Mouse (Mus musculus): Measurements from ENCODE around the gene Gfy. TPM values are rescaled to one million over a fixed set of nuclear protein-coding genes. Genes with fewer than 3 reads are reported as not detected.
"Not testable (repeated sequence)": the region's sequence is repeated elsewhere in the genome, so short reads cannot be mapped to it uniquely, and the experiment has no call there.

Gfy gene
- polyA plus RNA-seq, 1 experiment from 2014 or later, result not detected

DNA sequence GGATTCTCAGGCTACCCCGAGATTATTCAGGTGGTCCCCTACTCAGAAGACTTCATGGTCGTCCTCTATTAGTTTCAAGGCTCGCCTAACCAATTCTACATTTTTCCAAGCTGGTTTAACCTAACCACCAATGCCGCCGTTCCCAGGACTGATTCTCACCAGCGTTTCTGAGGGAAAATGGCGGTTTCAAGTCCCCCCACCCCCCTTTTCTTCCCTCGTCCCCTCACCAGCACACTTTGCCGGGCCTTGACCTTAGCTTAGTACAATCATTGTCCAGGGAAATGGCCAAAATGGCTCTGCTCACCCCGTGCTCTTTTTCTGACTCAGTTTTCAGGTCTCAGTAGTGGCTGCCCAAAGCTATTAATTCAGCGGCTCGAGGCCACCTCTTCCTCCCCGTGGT, 4.0 kb downstream of the Gfy start:
- Histone ChIP-seq H3K9me3 (no peaks in the 10 kb centered on the region), H3K9ac (no peak overlapping the region), H3K4me2 (no peak overlapping the region), H3K36me3 (replicated peaks) (no peaks in the 10 kb centered on the region), H3K27me3 (replicated peaks) (peaks cover 71% of the 10 kb centered on the region), H3K4me3 (no peak overlapping the region), H3K4me1 (peaks cover 14% of the 10 kb centered on the region), H3K27ac (no peak overlapping the region)
- no peak for ATAC-seq (replicated peaks)
- WGBS, result 4% methylated on average over 13 of the region's 13 CpGs

DNA sequence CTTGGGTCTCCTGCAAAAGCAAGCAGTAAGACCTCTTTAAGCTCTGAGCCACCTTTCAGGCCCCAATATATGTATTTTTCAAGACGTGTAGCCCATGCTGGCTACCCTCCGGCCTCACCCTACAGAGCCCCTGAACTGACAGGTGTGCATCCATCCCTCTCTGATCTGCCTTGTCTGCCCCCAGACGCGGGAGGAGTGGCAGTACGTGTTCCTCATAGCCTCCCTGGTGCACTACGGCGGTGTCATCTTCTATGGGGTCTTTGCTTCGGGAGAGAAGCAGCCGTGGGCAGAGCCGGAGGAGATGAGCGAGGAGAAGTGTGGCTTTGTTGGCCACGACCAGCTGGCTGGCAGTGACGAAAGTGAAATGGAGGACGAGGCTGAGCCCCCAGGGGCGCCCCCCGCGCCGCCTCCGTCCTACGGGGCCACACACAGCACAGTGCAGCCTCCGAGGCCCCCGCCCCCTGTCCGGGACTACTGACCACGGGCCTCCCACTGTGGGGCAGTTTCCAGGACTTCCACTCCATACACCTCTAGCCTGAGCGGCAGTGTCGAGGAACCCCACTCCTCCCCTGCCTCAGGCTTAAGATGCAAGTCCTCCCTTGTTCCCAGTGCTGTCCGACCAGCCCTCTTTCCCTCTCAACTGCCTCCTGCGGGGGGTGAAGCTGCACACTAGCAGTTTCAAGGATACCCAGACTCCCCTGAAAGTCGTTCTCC, 4.6 kb downstream of the Gfy start:
- Histone ChIP-seq H3K27ac (no peak overlapping the region), H3K4me1 (peaks cover 14% of the 10 kb centered on the region), H3K4me2 (no peak overlapping the region), H3K9me3 (no peaks in the 10 kb centered on the region), H3K27me3 (replicated peaks) (peaks cover 71% of the 10 kb centered on the region), H3K9ac (no peak overlapping the region), H3K4me3 (no peak overlapping the region), H3K36me3 (replicated peaks) (no peaks in the 10 kb centered on the region)
- no peak for ATAC-seq (replicated peaks)
- WGBS, result 2% methylated on average over 29 of the region's 29 CpGs

DNA sequence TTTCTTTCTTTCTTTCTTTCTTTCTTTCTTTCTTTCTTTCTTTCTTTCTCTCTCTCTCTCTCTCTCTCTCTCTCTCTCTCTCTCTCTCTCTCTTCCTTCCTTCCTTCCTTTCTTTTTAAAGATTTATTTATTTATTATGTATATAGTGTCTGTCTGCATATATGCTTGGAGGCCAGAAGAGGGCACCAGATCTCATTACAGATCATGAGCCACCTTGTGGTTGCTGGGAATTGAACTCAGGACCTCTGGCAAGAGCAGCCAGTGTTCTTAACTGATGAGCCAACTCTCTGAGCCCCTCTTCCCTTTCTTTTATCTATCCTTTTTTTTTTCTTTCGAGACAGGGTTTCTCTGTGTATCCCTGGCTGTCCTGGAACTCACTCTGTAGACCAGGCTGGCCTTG, 5.6 kb downstream of the Gfy start:
- WGBS, result 50% methylated on average over 1 of the region's 1 CpGs
- Histone ChIP-seq H3K4me1 (peaks cover 16% of the 10 kb centered on the region), H3K27me3 (replicated peaks) (peaks cover 71% of the 10 kb centered on the region)
- not testable (repeated sequence) for H3K9ac ChIP-seq; H3K27ac ChIP-seq; H3K4me3 ChIP-seq; H3K4me2 ChIP-seq; ATAC-seq (replicated peaks); H3K9me3 ChIP-seq; H3K36me3 ChIP-seq (replicated peaks)

DNA sequence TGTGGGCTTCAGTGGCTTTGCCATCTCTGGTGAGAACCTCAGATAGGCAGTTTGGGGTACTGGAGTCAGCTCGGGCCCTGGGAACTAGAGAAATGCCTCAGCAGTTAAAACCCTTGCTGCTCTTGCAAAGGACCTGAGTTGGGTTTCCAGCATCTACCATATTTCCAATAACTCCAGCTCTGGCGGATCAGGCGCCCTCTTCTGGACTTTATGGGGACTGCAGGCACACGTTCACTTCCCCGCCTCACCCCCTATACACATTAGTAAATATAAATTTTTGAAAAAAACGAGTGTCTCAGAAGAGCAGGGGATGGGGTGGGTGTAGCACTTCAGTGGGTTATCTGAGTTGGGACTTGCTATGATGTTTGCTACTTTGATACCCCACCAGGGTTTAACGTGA, 6.4 kb downstream of the Gfy start:
- Histone ChIP-seq H3K27ac (no peak overlapping the region), H3K4me2 (no peak overlapping the region), H3K9ac (no peak overlapping the region), H3K27me3 (replicated peaks) (peaks cover 71% of the 10 kb centered on the region), H3K4me3 (no peak overlapping the region), H3K36me3 (replicated peaks) (no peaks in the 10 kb centered on the region), H3K9me3 (no peaks in the 10 kb centered on the region), H3K4me1 (peaks cover 24% of the 10 kb centered on the region)
- 57% methylated on average over 7 of the region's 7 CpGs for WGBS
- ATAC-seq (replicated peaks), result no peak

DNA sequence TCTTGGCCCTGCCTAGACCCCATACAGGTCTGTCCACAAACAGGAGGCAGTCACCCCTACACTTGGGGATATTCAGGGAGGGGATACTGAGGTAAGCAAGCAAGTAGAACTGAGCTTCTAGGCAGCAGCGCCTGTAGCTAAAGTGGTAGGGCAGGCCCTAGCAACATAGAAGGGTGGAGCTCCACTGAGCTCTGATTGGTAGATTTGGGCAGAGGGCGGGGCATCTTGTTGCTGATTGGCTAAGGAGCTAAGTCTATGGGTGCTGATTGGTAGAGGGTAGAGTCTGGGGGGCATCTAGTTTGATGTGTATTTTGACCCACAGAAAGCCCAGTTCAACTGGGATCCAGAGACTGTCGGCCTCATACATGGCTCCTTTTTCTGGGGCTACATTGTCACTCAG, 9.9 kb downstream of the Gfy start:
- H3K9me3 ChIP-seq, result no peaks in the 10 kb centered on the region
- no peaks in the 10 kb centered on the region for H3K36me3 ChIP-seq (replicated peaks)
- no peak overlapping the region for H3K9ac ChIP-seq
- H3K4me2 ChIP-seq, result no peak overlapping the region
- 93% methylated on average over 3 of the region's 3 CpGs for WGBS
- H3K27me3 ChIP-seq (replicated peaks), result peaks cover 70% of the 10 kb centered on the region
- H3K27ac ChIP-seq, result no peak overlapping the region
- H3K4me1 ChIP-seq, result peaks cover 15% of the 10 kb centered on the region
- no peak for ATAC-seq (replicated peaks)
- H3K4me3 ChIP-seq, result no peak overlapping the region

DNA sequence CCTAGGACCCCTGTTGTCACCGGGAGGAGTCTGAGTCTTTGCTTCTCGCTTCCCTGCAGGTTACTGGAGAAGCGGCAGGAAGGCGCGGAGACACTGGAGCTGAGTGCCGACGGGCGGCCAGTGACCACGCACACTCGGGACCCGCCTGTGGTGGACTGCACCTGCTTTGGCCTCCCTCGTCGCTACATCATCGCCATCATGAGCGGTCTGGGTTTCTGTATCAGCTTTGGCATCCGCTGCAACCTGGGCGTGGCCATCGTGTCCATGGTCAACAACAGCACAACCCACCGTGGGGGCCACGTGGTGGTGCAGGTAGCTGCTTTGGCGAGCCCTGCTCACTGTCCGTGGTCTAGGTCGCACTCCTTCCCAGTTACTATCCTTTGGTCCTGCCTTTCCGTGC, 10.7 kb downstream of the Gfy start:
- Histone ChIP-seq H3K4me3 (peak overlapping the region; percentile 8; the same call in 1 of the 2 replicates), H3K4me1 (peaks cover 21% of the 10 kb centered on the region), H3K9me3 (no peaks in the 10 kb centered on the region), H3K27me3 (replicated peaks) (peaks cover 70% of the 10 kb centered on the region), H3K4me2 (peak overlapping the region; percentile 37), H3K9ac (no peak overlapping the region), H3K36me3 (replicated peaks) (no peaks in the 10 kb centered on the region), H3K27ac (no peak overlapping the region)
- 4% methylated on average over 24 of the region's 24 CpGs for WGBS
- no peak for ATAC-seq (replicated peaks)

DNA sequence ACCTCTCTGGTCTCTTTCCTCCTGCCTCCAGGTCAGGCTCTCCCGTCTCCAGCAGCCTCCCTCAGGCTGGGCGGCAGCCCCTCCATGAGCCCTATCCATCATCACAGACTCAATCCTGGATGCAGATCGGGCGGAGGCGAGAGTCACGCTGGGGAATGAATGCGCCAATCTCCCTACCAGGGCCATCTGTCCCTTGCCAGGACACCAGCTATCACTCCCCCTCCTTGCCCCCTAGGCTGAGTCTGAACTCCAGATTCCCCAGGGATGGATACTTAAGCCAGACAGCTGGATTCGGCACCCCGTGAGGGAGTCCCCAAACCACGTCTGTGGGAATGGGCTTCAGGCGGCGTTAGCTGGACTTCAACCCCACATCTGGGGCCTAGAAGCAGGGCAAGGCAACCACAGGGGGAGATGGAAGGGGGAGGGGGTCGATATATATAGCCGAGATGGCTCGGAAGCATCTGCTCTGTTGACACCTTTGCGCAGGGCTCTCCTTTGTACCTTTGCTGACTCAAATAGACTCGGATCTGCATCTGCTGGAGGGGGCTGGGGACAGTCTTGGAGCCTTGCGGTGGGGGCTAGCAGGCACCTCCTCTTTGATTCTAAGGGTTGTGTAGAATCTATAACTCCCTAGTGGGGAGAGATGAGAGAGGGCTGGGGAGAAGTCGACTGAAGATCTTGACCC, 11.5 kb downstream of the Gfy start:
- no peak for ATAC-seq (replicated peaks)
- peaks cover 78% of the 10 kb centered on the region for H3K27me3 ChIP-seq (replicated peaks)
- 2% methylated on average over 19 of the region's 19 CpGs for WGBS
- H3K9ac ChIP-seq, result no peak overlapping the region
- no peak overlapping the region for H3K27ac ChIP-seq
- H3K4me2 ChIP-seq, result peak overlapping the region; percentile 26
- peaks cover 23% of the 10 kb centered on the region for H3K4me1 ChIP-seq
- no peaks in the 10 kb centered on the region for H3K9me3 ChIP-seq
- no peaks in the 10 kb centered on the region for H3K36me3 ChIP-seq (replicated peaks)
- peak overlapping the region; percentile 2; the same call in 1 of the 2 replicates for H3K4me3 ChIP-seq

DNA sequence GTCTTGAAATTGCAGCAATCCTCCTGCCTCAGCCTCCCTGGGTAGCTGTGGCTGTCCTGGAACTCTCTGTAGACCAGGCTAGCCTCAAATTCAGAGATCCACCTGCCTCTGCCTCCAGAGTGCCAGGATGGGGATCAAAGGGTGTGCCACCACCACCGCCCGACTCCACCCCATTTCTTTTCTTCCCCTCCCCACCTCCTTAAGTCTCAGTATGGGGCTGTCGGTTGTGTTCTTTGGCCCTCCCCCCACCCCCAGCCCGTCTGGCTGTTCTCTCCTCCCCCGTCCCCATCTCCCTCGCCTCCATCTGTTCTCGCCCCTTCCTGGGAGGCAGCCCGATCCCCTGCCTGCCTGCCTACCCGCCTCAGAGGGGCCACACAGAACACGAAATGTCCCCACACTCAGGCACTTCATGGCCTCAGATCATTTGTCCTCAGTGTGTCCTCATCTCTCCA, 12.4 kb downstream of the Gfy start:
- Histone ChIP-seq H3K27ac (no peak overlapping the region), H3K4me1 (peaks cover 30% of the 10 kb centered on the region), H3K4me2 (no peak overlapping the region), H3K9ac (no peak overlapping the region), H3K36me3 (replicated peaks) (no peaks in the 10 kb centered on the region), H3K4me3 (no peak overlapping the region), H3K9me3 (no peaks in the 10 kb centered on the region), H3K27me3 (replicated peaks) (peaks cover 78% of the 10 kb centered on the region)
- ATAC-seq (replicated peaks), result no peak
- WGBS, result 17% methylated on average over 10 of the region's 10 CpGs

DNA sequence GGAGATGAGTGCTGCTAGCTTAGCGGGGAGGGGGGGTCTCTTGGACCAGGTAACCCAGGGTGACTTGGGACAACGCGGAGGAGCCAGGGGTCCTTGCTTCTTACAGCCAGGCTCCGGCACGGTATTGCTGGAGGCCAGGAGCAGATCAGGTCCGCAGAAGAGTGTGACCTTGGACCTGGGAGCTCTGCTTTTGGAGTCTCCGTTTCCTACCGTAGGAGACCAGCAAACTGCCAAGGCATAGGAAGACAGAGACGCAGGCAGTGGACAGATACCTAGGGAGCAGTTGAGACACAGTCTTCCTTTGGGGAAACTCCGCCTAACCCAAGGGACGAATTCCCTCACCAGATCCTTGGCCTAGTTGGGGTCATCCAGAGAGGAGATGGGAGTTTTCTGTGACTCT, 13.7 kb downstream of the Gfy start:
- Histone ChIP-seq H3K27me3 (replicated peaks) (peaks cover 74% of the 10 kb centered on the region), H3K4me1 (peaks cover 31% of the 10 kb centered on the region), H3K4me2 (no peak overlapping the region), H3K4me3 (no peak overlapping the region), H3K9me3 (no peaks in the 10 kb centered on the region), H3K36me3 (replicated peaks) (no peaks in the 10 kb centered on the region; the same call in 1 of the 2 replicates), H3K27ac (no peak overlapping the region), H3K9ac (no peak overlapping the region)
- WGBS, result 40% methylated on average over 11 of the region's 11 CpGs
- no peak for ATAC-seq (replicated peaks)

DNA sequence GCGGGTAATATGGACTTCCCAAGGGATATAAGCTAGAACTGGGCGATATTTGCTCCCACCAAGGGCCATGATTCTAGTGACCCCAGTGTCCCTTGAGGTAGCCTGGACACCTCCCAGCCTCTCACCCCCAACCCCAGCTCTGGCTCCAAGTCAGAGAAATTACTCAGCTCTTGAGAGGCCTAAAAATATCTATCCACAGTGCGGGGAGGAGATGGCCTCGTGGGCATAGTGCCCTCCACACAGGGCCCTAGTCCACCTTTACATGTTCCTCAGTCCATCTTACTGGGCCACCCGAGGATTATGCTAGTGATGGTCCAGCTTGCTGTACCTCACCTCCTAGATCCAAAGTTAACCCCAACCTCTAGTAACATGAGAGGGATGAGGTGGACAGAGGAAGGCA, 14.5 kb downstream of the Gfy start:
- Histone ChIP-seq H3K4me1 (peaks cover 31% of the 10 kb centered on the region), H3K36me3 (replicated peaks) (no peaks in the 10 kb centered on the region; the same call in 1 of the 2 replicates), H3K27me3 (replicated peaks) (peaks cover 68% of the 10 kb centered on the region), H3K4me3 (no peak overlapping the region), H3K9me3 (no peaks in the 10 kb centered on the region), H3K27ac (no peak overlapping the region), H3K4me2 (no peak overlapping the region), H3K9ac (no peak overlapping the region)
- no peak for ATAC-seq (replicated peaks)
- WGBS, result 65% methylated on average over 5 of the region's 5 CpGs

DNA sequence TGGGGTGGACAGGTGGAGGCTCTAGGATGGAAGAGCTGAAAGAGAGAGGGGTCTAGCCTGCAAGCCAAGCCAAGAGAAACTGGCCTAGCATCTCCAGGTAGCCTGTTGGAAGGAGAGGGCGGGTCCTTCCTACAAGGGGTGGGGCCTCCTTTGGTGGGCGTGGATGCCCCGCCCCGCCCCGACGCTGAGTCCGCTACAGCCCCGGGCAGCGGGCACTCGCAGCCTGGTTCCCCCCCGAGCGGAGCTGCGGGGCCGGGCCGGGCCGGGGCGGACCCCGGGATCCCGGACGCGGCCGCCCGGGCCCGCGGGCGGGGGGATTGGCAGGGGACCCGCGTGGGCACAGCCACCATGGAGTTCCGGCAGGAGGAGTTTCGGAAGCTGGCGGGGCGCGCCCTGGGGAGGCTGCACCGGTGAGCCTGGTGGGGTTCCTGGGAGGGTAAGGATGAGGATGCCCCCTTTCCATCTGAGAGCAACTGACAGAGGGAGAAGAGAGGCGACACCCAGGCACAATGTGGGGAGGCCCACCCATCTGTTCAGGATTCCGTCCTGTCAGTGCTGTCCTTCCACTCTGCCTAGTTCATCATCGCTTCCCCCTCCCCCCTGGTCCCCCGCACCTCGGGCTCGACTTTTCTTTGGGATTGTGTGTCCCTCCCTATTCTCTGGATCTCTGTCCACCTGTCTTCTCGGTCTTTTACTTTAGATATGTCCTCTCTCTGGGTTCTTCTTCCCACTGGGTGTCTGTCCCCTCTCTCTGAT, 15.5 kb downstream of the Gfy start, which contains the start of gene Slc17a7:
Slc17a7 (plus strand) TSS at position 215 of the 756 bp plus-strand sequence.
- under 1% methylated on average over 37 of the region's 41 CpGs for WGBS
- H3K27ac ChIP-seq, result no peak within 1 kb of the TSS
- H3K4me3 ChIP-seq, result peak within 1 kb of the TSS; percentile 33
- H3K9ac ChIP-seq, result peak within 1 kb of the TSS; percentile 31
- no peaks in the 10 kb centered on the region for H3K9me3 ChIP-seq
- H3K36me3 ChIP-seq (replicated peaks), result peaks cover 7% of the 10 kb centered on the region; the same call in 1 of the 2 replicates
- H3K4me2 ChIP-seq, result peak within 1 kb of the TSS; percentile 54
- ATAC-seq (replicated peaks), result no peak
- peaks cover 59% of the 10 kb centered on the region for H3K27me3 ChIP-seq (replicated peaks)
- peaks cover 30% of the 10 kb centered on the region for H3K4me1 ChIP-seq

DNA sequence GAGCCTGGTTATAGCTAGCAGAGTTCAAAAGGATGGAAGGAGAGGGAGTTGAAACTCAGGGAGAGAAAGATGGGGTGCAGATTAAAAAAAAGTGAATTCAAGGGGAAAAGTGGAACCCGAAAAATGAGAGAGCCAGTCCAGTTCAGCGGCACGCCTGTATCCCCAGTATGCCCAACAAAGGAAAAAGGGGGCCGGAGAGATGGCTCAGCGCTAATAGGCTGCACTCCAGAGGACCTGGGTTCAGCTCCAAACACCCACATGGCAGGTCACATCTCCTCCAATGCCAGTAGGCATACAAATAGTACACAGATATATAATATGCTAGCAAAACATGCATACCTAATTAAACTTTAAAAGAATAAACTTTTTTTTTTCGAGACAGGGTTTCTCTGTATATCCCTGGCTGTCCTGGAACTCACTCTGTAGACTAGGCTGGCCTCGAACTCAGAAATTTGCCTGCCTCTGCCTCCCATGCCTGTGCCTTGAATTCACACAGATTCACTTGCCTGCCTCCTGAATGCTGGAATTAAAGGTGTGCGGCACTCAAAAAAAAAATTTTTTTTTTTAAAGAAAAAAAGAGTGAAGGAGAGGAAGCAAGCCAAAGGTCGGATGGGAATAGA, 16.3 kb downstream of the Gfy start:
- H3K36me3 ChIP-seq (replicated peaks), result peaks cover 7% of the 10 kb centered on the region; the same call in 1 of the 2 replicates
- H3K4me1 ChIP-seq, result peaks cover 22% of the 10 kb centered on the region
- no peak overlapping the region for H3K4me3 ChIP-seq
- H3K9ac ChIP-seq, result no peak overlapping the region
- no peaks in the 10 kb centered on the region for H3K9me3 ChIP-seq
- H3K27me3 ChIP-seq (replicated peaks), result peaks cover 51% of the 10 kb centered on the region
- ATAC-seq (replicated peaks), result no peak
- H3K27ac ChIP-seq, result no peak overlapping the region
- H3K4me2 ChIP-seq, result no peak overlapping the region
- WGBS, result 67% methylated on average over 9 of the region's 9 CpGs
